Mouse (Mus musculus): ENCODE results near the gene Anapc7. TPM values are rescaled to one million over a fixed set of nuclear protein-coding genes. Genes with fewer than 3 reads are reported as not detected.

Anapc7 gene
- 10 to 100 TPM; 32.9 to 33.2 TPM for total RNA-seq (2021)
- long read RNA-seq, experiment 1, transcript Anapc7-201 (11 exons, 2,751 nt), result major isoform, 20 of 32 reads
- long read RNA-seq, experiment 1, partial matches to known transcripts, result 2 of 32 reads
- long read RNA-seq, experiment 1, other reads (novel, unspliced or antisense), result 8 of 32 reads
- long read RNA-seq, experiment 2, transcript Anapc7-201 (11 exons, 2,751 nt), result major isoform, 19 of 36 reads
- long read RNA-seq, experiment 2, partial matches to known transcripts, result 4 of 36 reads
- long read RNA-seq, experiment 2, other reads (novel, unspliced or antisense), result 10 of 36 reads

DNA sequence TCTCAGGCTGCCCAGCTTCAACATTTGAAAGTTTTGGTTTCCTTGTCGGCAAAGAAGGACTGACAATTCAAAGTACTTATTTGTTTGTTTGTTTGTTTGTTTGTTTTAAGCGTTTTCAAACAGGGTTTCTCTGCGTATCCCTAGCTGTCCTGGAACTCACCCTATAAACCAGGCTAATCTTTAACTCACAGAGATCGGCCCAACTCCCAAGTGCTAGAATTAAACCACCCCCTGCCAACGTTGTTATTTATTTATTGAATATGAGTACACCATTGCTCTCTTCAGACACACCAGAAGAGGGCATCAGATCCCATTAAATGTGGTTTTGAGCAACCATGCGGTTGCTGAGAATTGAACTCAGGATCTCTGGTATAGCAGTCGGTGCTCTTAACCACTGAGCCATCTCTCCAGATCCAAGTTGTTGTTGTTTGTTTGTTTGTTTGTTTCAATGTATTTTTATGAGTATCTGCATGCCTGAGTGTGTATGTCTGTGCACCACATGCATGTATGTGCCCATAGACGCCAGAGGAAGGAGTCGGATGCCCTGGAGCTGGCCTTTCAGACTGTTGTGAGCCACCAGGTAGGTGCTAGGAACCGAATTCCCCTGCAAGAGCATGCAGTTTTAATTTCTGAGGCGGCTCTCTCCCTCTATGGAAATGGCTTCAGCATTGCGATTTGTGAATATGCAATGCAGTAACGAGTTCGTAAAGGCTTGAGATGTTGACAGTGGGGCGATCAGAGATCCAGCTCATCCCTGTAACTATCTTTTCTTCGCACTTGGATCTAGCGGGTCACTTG lies at the start of gene Anapc7:
Gene Anapc7, plus strand, starts transcription at position 423 of the 798 bp plus-strand sequence.
- Histone ChIP-seq H3K4me3 (peak within 1 kb of the TSS; percentile 78), H3K27ac (peak within 1 kb of the TSS; percentile 95)
- TF ChIP-seq CTCF (conservative IDR thresholded peaks at IDR 0.05), result peak; percentile 63
- DNase-seq (ENCODE audit: low spot score in 2 of 2), result no peak

DNA sequence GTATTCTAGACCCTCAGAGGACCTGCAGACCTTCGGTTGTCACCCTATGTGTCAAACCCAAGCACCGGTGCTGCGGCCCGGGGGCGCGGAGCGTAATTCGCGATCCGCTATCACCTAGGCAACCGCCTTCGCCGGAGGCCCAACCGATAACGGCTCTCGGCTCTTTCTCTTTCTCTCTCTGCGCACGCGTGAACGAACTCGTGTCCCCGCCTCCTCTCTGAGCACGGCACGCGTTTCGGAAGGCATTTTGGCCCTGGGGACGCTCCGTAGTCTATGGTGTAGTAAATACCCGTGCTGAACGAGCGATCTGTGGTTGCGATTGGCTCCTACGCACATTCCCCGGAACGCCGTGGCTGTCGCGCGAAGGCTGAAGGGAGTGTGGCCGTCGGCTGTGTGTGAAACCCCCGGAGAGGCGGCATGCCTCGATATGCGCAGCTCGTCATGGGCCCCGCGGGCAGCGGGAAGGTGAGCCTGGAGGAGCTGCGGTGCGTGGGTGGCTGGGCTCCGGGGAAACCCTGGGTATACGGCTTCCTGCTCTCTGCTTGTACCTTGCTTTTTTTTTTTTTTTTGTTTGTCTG lies 49.2 kb upstream of the Anapc7 start, which contains the start of gene Fam216a:
Gene Fam216a, minus strand, starts transcription at position 173 of the 578 bp plus-strand sequence.
- Histone ChIP-seq H3K4me3 (peak within 1 kb of the TSS; percentile 68), H3K27ac (peak within 1 kb of the TSS; percentile 98)
- DNase-seq (ENCODE audit: low spot score in 2 of 2), result peak; percentile 99 to 100
- no peak for TF ChIP-seq CTCF (conservative IDR thresholded peaks at IDR 0.05)

DNA sequence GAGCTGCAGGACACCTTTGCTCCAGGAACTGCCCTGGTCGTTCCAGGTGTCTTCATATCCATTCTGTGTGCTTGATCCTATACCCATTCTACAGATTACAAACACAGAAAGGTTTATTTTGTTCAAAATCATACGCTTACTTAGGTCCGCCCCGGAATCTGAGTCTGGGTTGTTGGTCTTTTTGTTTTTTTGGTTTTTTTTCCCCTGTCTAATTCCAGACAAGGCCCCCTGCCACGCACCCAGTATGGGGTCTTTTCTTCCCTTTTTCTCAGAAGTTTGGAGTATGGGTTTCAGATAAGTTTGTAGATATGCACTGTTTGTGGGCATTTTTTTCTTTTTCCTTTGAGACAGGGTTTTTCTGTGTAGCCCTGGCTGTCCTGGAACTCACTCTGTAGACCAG lies 48.6 kb upstream of the Anapc7 start:
- Histone ChIP-seq H3K4me3 (peak overlapping the region; percentile 68), H3K27ac (peak overlapping the region; percentile 98)
- DNase-seq (ENCODE audit: low spot score in 2 of 2), result no peak
- TF ChIP-seq CTCF (conservative IDR thresholded peaks at IDR 0.05), result no peak

DNA sequence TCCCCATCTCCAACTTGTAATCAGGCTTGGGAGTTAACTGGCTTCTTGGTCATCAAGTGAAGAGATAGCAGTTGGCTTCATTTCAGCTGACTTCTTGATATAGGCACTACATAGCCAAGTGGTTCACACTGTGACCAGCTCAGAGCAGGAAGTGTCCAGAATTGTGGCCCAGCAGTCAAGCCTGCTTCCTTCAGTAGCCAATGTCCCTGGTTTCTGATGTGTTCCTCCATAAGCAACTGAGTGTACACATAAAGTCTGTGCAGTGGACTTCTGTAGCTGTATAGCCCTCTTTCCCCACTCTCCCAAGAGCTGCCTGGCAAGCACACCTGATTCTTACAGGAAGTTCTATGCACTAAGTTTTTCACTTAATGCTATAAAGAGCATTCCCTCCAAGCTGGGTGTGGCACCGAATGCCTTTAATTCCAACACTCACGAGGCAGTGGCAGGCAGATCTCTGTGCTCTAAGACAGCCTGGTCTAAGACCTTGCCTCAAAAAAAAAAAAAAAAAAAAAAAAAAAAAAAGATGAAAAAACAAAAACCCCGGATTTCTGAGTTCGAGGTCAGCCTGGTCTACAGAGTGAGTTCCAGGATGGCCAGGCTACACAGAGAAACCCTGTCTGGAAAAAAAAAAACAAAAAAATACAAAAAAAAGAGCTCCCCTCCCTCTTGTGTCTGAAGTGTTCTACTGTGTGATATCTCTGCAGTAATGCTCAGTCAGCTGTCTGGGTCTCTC lies 44.2 kb upstream of the Anapc7 start:
- Histone ChIP-seq H3K27ac (no peak overlapping the region), H3K4me3 (no peak overlapping the region)
- TF ChIP-seq CTCF (conservative IDR thresholded peaks at IDR 0.05), result no peak
- DNase-seq (ENCODE audit: low spot score in 2 of 2), result no peak

DNA sequence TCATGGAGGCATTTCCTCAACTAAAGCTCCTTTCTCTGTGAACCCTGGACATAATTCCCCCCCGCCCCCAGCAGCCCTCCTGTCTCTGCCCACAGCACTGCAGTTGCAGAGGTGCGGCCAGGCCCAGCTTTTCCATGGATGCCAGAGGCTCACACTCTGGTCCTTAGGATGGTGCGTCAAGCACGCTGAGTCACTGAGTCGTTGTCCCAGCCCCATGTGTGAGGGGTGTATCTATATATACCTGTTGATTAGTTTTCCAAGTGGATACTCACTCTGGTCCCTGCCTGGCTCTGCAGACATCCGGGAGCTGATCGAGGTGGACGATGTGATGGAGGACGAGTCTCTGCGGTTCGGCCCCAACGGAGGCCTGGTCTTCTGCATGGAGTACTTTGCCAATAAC lies 43.3 kb upstream of the Anapc7 start:
- no peak for TF ChIP-seq CTCF (conservative IDR thresholded peaks at IDR 0.05)
- no peak for DNase-seq (ENCODE audit: low spot score in 2 of 2)
- H3K27ac ChIP-seq, result no peak overlapping the region
- H3K4me3 ChIP-seq, result no peak overlapping the region

DNA sequence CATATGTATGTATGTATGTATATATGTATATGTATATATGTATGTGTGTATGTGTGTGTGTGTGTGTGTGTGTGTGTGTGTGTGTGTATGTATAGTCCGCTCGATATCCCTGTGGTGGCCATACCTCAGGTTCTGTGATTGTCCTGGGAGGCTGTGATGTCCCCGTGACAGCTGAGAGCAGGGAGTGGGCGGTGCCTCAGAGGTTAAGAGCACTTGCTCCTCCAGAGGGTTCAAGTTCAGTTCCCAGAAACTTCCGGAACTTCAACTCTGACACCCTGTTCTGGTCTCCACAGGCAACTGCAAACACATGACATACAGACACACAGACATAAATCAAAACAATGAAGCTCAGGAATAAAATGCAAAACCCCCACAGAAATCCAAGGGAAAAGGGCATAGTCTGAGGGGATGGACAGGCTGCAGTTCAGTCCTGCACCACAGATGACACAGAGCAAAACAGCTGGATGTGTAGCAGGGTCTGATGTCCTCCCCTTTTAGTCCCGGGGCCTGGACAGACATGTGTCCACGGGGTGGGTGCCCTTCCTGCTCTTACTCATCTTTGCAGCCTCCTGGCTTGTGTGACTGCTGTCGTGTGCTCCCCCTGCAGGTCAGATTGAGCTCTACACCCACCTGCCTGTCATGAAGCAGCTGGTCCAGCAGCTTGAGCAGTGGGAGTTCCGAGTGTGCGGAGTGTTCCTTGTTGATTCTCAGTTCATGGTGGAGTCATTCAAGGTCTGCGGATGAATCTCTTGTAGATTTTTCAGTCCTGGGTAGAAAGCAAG lies 41.9 kb upstream of the Anapc7 start:
- TF ChIP-seq CTCF (conservative IDR thresholded peaks at IDR 0.05), result peak; percentile 98
- peak; percentile 77 to 90 for DNase-seq (ENCODE audit: low spot score in 2 of 2)
- Histone ChIP-seq H3K27ac (peak overlapping the region; percentile 68), H3K4me3 (no peak overlapping the region)

DNA sequence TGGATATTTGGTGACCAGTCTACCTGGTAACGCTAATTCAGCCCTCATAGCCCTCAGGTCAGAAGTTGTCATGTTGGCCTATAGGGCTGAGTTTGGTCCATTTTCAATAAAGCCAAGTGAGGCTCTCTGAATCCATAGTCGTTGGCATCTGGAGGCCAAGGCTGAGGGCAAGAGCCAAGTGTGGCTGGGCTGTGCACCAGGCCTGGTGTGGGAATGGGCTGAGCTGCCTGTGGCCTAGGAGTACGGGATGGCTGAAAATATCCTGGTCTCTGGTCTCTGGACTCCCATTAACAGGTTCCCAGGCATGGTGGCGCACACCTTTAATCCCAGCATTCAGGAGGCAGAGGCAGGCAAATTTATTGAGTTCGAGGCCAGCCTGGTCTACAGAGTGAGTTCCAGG lies 31.5 kb upstream of the Anapc7 start:
- Histone ChIP-seq H3K27ac (no peak overlapping the region), H3K4me3 (no peak overlapping the region)
- no peak for TF ChIP-seq CTCF (conservative IDR thresholded peaks at IDR 0.05)
- DNase-seq (ENCODE audit: low spot score in 2 of 2), result no peak

DNA sequence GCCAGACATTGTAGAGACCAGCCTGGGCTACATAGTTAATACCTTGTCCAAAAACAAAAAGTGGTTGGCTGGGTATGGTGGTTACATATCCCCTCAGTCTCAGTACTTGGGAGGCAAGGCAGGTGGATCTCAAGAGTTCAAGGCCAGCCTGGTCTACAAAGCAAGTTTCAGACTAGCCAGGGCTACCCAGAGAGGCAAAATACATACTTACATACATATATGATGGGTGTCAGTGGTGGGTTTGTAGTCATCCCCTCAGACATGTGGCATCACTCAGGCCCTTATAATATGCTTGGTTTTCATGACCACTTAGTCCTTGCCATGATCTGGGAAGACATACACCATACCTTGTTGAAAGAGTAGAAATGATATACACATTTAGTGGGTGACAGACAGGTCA lies 30.8 kb upstream of the Anapc7 start:
- TF ChIP-seq CTCF (conservative IDR thresholded peaks at IDR 0.05), result no peak
- Histone ChIP-seq H3K4me3 (no peak overlapping the region), H3K27ac (no peak overlapping the region)
- no peak for DNase-seq (ENCODE audit: low spot score in 2 of 2)

DNA sequence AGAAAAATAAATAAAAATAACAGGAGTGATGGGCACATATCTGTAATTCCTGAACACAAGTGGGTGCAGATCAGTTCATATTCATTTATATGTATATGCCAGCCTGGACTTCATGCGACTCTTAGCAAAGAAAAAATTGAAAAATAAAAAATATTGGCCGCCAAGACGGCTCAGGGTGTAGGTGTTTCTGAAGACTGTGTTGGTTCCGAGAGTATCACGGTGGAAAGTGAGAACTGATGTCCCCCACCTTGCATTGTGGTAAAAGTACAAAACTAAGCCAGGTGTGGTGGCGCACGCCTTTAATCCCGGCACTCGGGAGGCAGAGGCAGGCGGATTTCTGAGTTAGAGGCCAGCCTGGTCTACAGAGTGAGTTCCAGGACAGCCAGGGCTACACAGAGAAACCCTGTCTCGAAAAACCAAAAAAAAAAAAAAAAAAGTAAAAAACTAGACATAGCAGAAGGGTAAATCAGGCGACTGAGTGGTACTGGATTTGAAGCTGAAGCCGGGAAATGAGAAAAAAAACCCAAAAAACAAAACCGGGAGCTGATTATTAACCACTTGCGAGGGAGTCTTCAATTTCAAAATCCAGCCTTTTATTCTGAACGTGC lies 30.2 kb upstream of the Anapc7 start:
- TF ChIP-seq CTCF (conservative IDR thresholded peaks at IDR 0.05), result no peak
- Histone ChIP-seq H3K4me3 (peak overlapping the region; percentile 95; the same call in 1 of the 2 replicates), H3K27ac (peak overlapping the region; percentile 96)
- no peak for DNase-seq (ENCODE audit: low spot score in 2 of 2)

DNA sequence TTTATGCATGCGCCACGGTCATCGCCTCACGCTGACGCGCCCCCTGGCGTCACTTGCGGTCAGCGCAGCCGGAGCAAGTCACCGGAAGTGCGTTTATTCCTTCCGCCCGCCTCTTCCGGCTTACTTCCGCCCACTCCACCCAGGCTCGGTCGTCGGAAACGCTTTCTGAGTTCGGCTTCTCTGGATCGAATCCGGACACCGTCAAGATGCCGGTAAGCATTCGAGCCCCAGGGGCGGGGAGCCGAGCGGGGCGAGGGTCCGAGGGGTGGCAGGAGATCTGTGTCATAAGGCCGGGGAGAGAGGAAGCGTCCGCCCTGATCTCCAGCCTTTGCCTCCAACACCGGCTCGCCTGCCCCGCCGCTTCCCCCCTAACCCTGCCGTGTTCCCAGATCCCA lies 29.7 kb upstream of the Anapc7 start, which contains the start of gene Arpc3:
Gene Arpc3, plus strand, starts transcription at position 93 of the 395 bp plus-strand sequence.
- DNase-seq (ENCODE audit: low spot score in 2 of 2), result peak; percentile 92 to 94
- TF ChIP-seq CTCF (conservative IDR thresholded peaks at IDR 0.05), result peak; percentile 91

DNA sequence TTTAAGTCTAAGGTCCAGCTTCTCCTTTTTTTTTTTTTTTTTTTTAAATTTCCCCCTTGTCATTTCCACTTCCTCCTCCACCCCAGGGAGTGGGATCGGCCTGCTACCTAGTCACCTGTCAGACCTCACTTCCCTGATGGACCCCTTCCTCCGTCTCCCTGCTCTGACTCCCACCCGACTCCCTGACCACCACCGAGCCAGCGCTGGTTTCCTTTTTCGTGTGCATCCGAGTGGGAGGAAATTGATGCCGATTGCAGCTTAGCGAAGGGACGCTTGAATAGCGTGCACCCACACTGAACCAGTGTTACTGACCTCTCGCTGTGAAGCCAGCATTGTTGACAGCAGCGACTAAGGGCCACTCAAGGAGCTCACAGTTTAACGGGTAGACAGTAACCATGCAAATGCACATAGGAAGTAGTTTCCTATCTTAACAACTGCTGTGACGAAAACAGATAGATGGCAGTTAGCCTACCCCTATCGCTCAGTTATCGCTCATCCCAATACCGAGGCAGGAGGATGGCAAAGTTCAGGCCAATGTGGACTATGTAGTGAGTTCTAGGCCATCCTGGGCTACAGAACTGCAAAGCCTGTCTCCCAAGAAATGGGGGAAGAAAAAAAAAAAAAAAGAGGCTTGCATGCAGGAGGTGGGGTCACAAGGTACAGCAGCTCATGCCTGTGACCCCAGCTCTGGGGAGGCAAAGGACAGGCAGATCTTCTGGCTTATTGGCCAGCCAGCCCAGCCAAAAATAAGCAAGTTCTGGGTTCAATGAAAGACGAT lies 29.1 kb upstream of the Anapc7 start:
- Histone ChIP-seq H3K27ac (peak overlapping the region; percentile 96), H3K4me3 (peak overlapping the region; percentile 95)
- no peak for TF ChIP-seq CTCF (conservative IDR thresholded peaks at IDR 0.05)
- DNase-seq (ENCODE audit: low spot score in 2 of 2), result peak in 1 of 2 experiments; percentile 30

More for the DNA sequence above, 29.7 kb upstream of the Anapc7 start, which contains the start of gene Arpc3:
- H3K4me3 ChIP-seq, result peak within 1 kb of the TSS; percentile 95
- H3K27ac ChIP-seq, result peak within 1 kb of the TSS; percentile 96

Measured in layer of hippocampus, adult 2 months (tissue).